Mouse (Mus musculus) MEL (cell line): ENCODE data around the gene Nkain2.

ENCODE experiments used
- CHD1 ChIP-seq: IDR thresholded peaks from 2 replicates; pipeline ENCODE4 v1.6.1; 2012; ENCODE audit warnings: low read depth, mild to moderate bottlenecking, inconsistent platforms, low read length, improper control_type of control experiment
- EP300 ChIP-seq, 2 experiments: IDR thresholded peaks; 2 replicates each; pipeline ENCODE4 v1.6.1; 2011; ENCODE audit warnings: improper control_type of control experiment in 2 of 2, low read length in 2 of 2, low read depth in 1 of 2, mild to moderate bottlenecking in 1 of 2
- MAFK ChIP-seq: IDR thresholded peaks from 2 replicates; pipeline ENCODE4 v1.6.1; 2011; ENCODE audit warnings: low read depth, mild to moderate bottlenecking, low read length, improper control_type of control experiment, borderline replicate concordance
- MAX ChIP-seq: IDR thresholded peaks from 2 replicates; pipeline ENCODE4 v1.6.1; 2011; ENCODE audit warnings: low read length, improper control_type of control experiment
- POLR2A ChIP-seq, 2 experiments: IDR thresholded peaks; 2 replicates each; pipeline ENCODE4 v1.6.1; 2011 to 2012; ENCODE audit warnings: low read length in 2 of 2, mild to moderate bottlenecking in 2 of 2, control low read depth in 1 of 2, improper control_type of control experiment in 1 of 2, low read depth in 1 of 2, moderate library complexity in 1 of 2; ENCODE audit not compliant: control insufficient read depth in 1 of 2, insufficient read depth in 1 of 2, poor library complexity in 1 of 2
- UBTF ChIP-seq: IDR thresholded peaks from 2 replicates; pipeline ENCODE4 v1.6.1; 2012; ENCODE audit warnings: low read depth, mild to moderate bottlenecking, inconsistent platforms, low read length, improper control_type of control experiment, moderate library complexity, borderline replicate concordance; ENCODE audit not compliant: insufficient read depth
- USF2 ChIP-seq, 2 experiments: IDR thresholded peaks; 2 replicates each; pipeline ENCODE4 v1.6.1; 2011 to 2012; ENCODE audit warnings: improper control_type of control experiment in 2 of 2, low read length in 2 of 2, borderline replicate concordance in 1 of 2, inconsistent platforms in 1 of 2, low read depth in 1 of 2, mild to moderate bottlenecking in 1 of 2; ENCODE audit not compliant: insufficient read depth in 1 of 2
- ZMIZ1 ChIP-seq: IDR thresholded peaks from 2 replicates; pipeline ENCODE4 v1.6.1; 2012; ENCODE audit warnings: low read depth, mild to moderate bottlenecking, inconsistent platforms, low read length, improper control_type of control experiment, moderate library complexity
- ZNF384 ChIP-seq: IDR thresholded peaks from 2 replicates; pipeline ENCODE4 v1.6.1; 2012; ENCODE audit warnings: low read depth, mild to moderate bottlenecking, inconsistent platforms, low read length, improper control_type of control experiment

- TF ChIP-seq ZMIZ1 (no peak), POLR2A (IDR thresholded peaks at IDR 0.05; ENCODE audit: control insufficient read depth in 1 of 2, insufficient read depth in 1 of 2, low read depth in 1 of 2, low read length in 2 of 2, poor library complexity in 1 of 2) (no peak), CHD1 (no peak), UBTF (no peak), USF2 (IDR thresholded peaks at IDR 0.05; ENCODE audit: borderline replicate concordance in 1 of 2, insufficient read depth in 1 of 2, low read depth in 1 of 2, low read length in 2 of 2) (no peak), MAFK (no peak), EP300 (IDR thresholded peaks at IDR 0.05; ENCODE audit: low read depth in 1 of 2, low read length in 2 of 2) (no peak), MAX (no peak), ZNF384 (no peak)
Observed at GRCm38 (mm10) chr10:32411331-32411730, 478.9 kb downstream of the Nkain2 start.
